Mouse (Mus musculus): ENCODE results near the gene Bbs1. TPM values are rescaled to one million over a fixed set of nuclear protein-coding genes. Genes with fewer than 3 reads are reported as not detected.
A peak's percentile ranks its signal among the peaks of the same experiment; 100 is the strongest.
"Not testable (repeated sequence)": the region's sequence is repeated elsewhere in the genome, so short reads cannot be mapped to it uniquely, and the experiment has no call there.

Bbs1 gene
- 8.1 and 10.5 TPM in 2 replicates for polyA plus RNA-seq (2016; fragmentation: Nextera tagmentation; extraction: Ambion mirVana)

DNA sequence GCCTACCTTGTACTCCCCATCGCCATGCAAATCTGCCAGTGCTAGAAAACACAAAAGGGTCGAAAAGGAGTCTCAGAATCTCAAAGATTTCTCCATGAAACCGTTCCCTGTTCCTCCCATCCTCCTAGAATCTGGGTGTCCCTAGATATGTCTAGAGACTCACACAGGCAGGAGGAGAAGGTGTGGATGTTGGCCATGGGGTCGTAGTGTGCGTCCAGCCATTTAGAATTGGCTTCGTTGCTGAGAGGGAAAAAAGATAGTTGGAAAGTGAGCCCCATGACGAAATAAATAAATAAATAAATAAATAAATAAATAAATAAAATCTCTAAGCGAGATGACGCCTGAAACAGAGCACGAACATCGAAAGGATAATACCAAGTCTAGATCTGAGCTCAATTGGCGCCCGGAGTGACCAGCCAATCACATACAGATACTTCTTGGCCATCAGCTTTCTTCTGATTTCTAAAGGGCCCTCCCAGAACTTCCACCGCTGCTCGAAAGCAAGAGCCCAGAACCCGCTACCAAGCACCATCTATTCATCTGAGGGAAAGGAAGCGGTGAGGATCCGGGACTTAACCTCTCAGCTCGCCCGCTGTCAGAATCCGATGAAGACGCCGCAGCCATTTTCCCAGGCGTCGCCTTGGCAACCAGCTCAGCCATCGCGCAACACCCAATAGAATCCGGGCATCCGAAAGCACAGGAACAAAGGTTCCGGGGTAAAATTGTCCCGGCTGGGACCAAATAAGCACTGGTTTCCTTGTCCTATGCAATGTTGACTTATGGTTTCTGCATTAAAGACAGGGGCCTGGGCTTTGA lies at the start of gene Bbs1:
Gene Bbs1, minus strand, starts transcription at position 650 of the 816 bp plus-strand sequence.
- ATAC-seq (ENCODE audit: low FRiP score, low read depth), result peak; percentile 58; the same call in 1 of the 2 replicates
- peak within 1 kb of the TSS; percentile 73 for H3K4me2 ChIP-seq (replicated peaks)
- WGBS, result 9% methylated on average over 31 of the region's 31 CpGs
- H3K9me3 ChIP-seq, result no peaks in the 10 kb centered on the region
- H3K4me1 ChIP-seq, result peaks cover 5% of the 10 kb centered on the region
- H3K27ac ChIP-seq, result no peak within 1 kb of the TSS
- no peaks in the 10 kb centered on the region for H3K27me3 ChIP-seq (replicated peaks)
- H3K4me3 ChIP-seq, result peak within 1 kb of the TSS; percentile 58
- peak within 1 kb of the TSS; percentile 48 for H3K9ac ChIP-seq
- H3K36me3 ChIP-seq, result peaks cover 49% of the 10 kb centered on the region

DNA sequence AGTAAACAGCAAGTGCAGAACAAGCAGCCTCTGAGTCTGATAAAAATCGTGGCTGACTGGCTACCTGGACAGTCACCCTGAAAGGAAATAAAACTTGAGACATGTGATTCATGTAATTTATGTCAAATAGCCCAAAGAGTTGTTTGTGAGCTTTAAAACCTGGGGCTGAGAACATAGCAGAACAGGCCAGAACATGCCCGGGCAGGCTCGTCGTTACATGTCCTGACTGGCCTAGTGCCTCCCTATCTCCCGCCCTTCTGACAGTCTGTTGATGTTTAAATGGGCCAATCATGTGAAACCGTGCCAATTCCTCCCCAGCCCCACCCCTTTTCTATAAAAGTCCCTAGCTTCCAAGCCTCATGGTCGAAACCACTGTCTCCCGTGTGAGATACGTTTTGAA lies 42.2 kb upstream of the Bbs1 start:
- not testable (repeated sequence) for H3K9me3 ChIP-seq; H3K27ac ChIP-seq; ATAC-seq (ENCODE audit: low FRiP score, low read depth); H3K9ac ChIP-seq; H3K36me3 ChIP-seq; H3K4me2 ChIP-seq (replicated peaks); H3K27me3 ChIP-seq (replicated peaks); H3K4me1 ChIP-seq; H3K4me3 ChIP-seq
- WGBS, result 90% methylated on average over 9 of the region's 9 CpGs

DNA sequence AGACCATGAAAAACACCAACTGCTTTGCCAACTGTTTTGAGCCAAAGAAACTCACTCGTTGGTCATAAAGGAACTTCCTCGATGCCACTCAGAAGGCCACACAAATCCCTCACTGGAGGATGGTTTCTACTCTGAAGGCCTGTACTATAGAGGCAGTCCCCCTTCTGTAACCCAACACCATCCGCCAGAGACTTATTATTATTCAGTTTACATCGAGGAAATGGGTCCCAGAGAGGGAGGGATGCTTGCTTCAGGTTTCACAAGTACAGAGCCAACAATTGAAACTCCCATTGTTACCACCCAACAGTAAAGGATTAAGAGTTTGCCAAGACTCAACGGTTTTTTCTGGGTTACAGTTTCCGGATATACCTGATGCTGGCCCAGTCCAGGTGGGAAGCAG lies 39.1 kb upstream of the Bbs1 start:
- Histone ChIP-seq H3K4me3 (no peak overlapping the region), H3K4me1 (peaks cover 13% of the 10 kb centered on the region; the same call in 1 of the 2 replicates)

DNA sequence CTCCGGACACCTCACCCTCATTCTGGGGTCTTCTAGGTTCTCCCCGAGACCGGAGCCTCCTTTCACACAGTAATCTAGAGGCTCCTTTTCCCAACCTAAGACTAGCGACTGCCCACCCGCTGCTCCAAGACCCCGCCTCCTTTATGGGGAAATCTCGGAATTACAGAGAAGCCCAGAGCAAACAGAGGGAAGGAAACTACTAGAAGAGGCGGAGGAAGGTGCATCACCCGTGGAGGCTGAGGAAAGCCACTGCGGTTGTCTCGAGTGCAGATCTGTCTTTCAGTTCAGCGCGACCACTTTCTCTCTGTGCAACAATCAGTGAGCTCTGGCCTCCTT lies 36.8 kb upstream of the Bbs1 start:
- H3K4me1 ChIP-seq, result peaks cover 13% of the 10 kb centered on the region; the same call in 1 of the 2 replicates
- peak overlapping the region; percentile 73; the same call in 1 of the 2 replicates for H3K9ac ChIP-seq
- H3K4me2 ChIP-seq (replicated peaks), result peak overlapping the region; percentile 98
- 5% methylated on average over 13 of the region's 13 CpGs for WGBS
- H3K36me3 ChIP-seq, result no peaks in the 10 kb centered on the region
- no peaks in the 10 kb centered on the region for H3K9me3 ChIP-seq
- H3K27ac ChIP-seq, result no peak overlapping the region
- peaks cover 18% of the 10 kb centered on the region; the same call in 1 of the 2 replicates for H3K27me3 ChIP-seq (replicated peaks)
- no peak for ATAC-seq (ENCODE audit: low FRiP score, low read depth)
- peak overlapping the region; percentile 66 for H3K4me3 ChIP-seq

More for the DNA sequence above, 39.1 kb upstream of the Bbs1 start:
- no peak overlapping the region for H3K27ac ChIP-seq
- H3K36me3 ChIP-seq, result no peaks in the 10 kb centered on the region
- no peak overlapping the region for H3K4me2 ChIP-seq (replicated peaks)
- H3K27me3 ChIP-seq (replicated peaks), result peaks cover 18% of the 10 kb centered on the region; the same call in 1 of the 2 replicates
- 40% methylated on average over 6 of the region's 6 CpGs for WGBS
- no peak for ATAC-seq (ENCODE audit: low FRiP score, low read depth)
- no peaks in the 10 kb centered on the region for H3K9me3 ChIP-seq
- H3K9ac ChIP-seq, result no peak overlapping the region

DNA sequence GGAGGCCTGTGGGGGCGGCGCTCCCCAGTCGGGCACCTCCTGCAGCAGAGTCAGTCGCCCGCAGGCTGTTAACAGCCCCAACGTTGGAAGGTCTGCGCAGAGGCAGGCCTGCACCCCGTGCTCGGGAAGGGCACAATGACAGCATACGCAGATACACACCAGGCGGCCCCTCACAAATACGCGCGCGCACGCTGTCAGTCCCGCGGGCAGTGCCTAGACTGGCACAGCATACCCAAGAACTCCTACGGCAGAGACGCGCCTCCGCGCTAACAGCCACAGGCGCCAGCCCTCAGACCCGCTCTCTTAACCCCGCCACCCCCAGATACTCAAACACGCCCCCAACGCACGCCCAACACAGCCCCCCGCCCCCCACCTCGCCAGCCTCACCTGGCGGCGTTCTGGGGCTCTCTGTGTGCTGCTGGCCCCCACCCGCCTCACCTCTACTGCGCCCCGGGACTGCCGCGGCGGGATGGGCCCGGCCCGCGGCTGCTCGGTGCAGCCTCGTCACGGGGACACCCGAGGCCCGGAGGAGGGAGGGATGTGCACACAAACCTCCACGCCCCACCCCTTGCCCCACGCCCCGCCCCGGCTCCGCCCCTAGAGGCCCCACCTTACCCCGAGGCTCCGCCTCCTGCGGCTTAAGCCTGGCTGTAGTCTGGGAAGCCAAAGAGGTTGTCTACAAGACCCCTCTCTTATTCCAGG lies 36.3 kb upstream of the Bbs1 start, which contains the start of gene Peli3:
Gene Peli3, minus strand, starts transcription at position 577 of the 702 bp plus-strand sequence.
- under 1% methylated on average over 51 of the region's 55 CpGs for WGBS
- H3K4me2 ChIP-seq (replicated peaks), result peak within 1 kb of the TSS; percentile 98
- H3K9me3 ChIP-seq, result no peaks in the 10 kb centered on the region
- peak within 1 kb of the TSS; percentile 73 for H3K9ac ChIP-seq
- peak within 1 kb of the TSS; percentile 66 for H3K4me3 ChIP-seq
- H3K36me3 ChIP-seq, result no peaks in the 10 kb centered on the region
- peaks cover 18% of the 10 kb centered on the region; the same call in 1 of the 2 replicates for H3K27me3 ChIP-seq (replicated peaks)
- H3K4me1 ChIP-seq, result peaks cover 13% of the 10 kb centered on the region; the same call in 1 of the 2 replicates
- no peak within 1 kb of the TSS for H3K27ac ChIP-seq
- peak; percentile 95 for ATAC-seq (ENCODE audit: low FRiP score, low read depth)

- Histone ChIP-seq H3K9ac (no peak overlapping the region), H3K27me3 (replicated peaks) (peaks cover 12% of the 10 kb centered on the region; the same call in 1 of the 2 replicates), H3K4me2 (replicated peaks) (no peak overlapping the region), H3K4me3 (no peak overlapping the region), H3K4me1 (peaks cover 8% of the 10 kb centered on the region; the same call in 1 of the 2 replicates), H3K9me3 (no peaks in the 10 kb centered on the region), H3K27ac (no peak overlapping the region), H3K36me3 (no peaks in the 10 kb centered on the region)
- 87% methylated on average over 17 of the region's 17 CpGs for WGBS
- ATAC-seq (ENCODE audit: low FRiP score, low read depth), result no peak
These were observed 31.2 kb upstream of the Bbs1 start for GRCm38 (mm10) chr19:4937444-4938310.

GRCm38 (mm10) chr19:4936896-4937295 lies 30.5 kb upstream of the Bbs1 start:
- Histone ChIP-seq H3K4me1 (0 out of 2 replicates have a peak, but pooled peaks cover under 1% of the 10 kb centered on the region), H3K4me2 (replicated peaks) (no peak overlapping the region), H3K4me3 (no peak overlapping the region), H3K27me3 (replicated peaks) (0 out of 2 replicates have a peak, but pooled peaks cover 6% of the 10 kb centered on the region), H3K9ac (no peak overlapping the region), H3K9me3 (no peaks in the 10 kb centered on the region), H3K27ac (no peak overlapping the region), H3K36me3 (peaks cover 8% of the 10 kb centered on the region)
- no peak for ATAC-seq (ENCODE audit: low FRiP score, low read depth)
- 80% methylated on average over 2 of the region's 2 CpGs for WGBS

DNA sequence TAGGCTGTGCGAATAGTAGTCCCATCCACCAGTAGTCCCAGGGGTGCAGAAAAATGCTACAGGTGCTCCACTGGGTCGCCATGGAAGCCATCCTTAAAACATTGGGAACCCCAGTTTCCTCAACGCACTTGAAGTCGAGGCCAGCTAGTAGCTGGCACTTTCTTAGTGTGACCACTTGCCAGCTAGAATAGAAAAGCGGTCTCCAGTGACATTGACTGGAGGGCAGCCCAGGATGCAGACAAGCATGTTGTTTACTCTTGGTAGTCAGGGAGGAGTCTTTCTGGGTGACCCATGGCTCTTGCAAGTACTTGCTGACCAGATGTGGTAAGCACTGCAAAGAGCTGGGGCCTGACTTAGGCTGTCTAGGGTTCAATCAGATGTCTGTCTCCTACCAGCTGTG lies 22.4 kb upstream of the Bbs1 start:
- ATAC-seq (ENCODE audit: low FRiP score, low read depth), result no peak; the same call in 1 of the 2 replicates
- Histone ChIP-seq H3K4me2 (replicated peaks) (peak overlapping the region; percentile 63), H3K4me3 (peak overlapping the region; percentile 53), H3K27me3 (replicated peaks) (no peaks in the 10 kb centered on the region), H3K9ac (peak overlapping the region; percentile 62), H3K9me3 (no peaks in the 10 kb centered on the region), H3K36me3 (peaks cover 35% of the 10 kb centered on the region), H3K27ac (peak overlapping the region; percentile 47; the same call in 1 of the 2 replicates), H3K4me1 (peaks cover 12% of the 10 kb centered on the region)
- 54% methylated on average over 5 of the region's 5 CpGs for WGBS

DNA sequence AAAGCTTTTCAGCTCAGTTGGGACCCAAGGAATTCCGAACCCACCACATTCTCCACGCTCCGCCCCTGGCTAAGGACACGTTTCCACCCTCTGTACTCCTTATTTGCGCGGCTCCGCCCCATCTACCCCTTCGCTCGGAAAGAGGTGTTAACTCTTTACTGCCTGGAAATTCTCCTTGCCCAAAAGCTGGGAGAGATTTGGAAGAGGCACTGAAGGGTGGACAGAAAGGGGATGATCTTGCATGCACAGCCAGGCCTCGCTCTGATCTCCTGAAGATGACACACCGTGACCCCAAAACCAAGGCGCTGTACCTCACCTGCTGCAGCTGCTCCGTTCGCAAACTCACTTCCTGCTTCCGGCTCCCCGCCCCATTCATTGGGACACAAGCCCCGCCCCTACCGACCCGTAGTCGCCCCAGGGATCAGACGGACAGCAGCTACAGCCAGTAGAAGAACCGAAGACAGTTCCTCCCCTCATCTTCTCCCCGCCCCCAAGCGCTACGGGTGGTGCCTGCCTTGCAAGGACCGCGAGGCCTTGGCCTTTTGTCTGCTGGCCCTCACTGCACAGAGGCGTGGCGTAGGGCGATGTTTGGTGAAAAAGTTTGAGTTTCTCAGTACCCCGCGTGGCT lies 21.6 kb upstream of the Bbs1 start, which contains the start of gene Dpp3:
Gene Dpp3, minus strand, starts transcription at position 384 of the 628 bp plus-strand sequence.
- Histone ChIP-seq H3K4me3 (peak within 1 kb of the TSS; percentile 53), H3K36me3 (peaks cover 43% of the 10 kb centered on the region), H3K9ac (peak within 1 kb of the TSS; percentile 62), H3K9me3 (no peaks in the 10 kb centered on the region), H3K27me3 (replicated peaks) (no peaks in the 10 kb centered on the region), H3K4me1 (peaks cover 12% of the 10 kb centered on the region), H3K4me2 (replicated peaks) (peak within 1 kb of the TSS; percentile 63), H3K27ac (peak within 1 kb of the TSS; percentile 47)
- WGBS, result under 1% methylated on average over 32 of the region's 32 CpGs
- peak; percentile 97 for ATAC-seq (ENCODE audit: low FRiP score, low read depth)

- Histone ChIP-seq H3K27ac (no peak overlapping the region), H3K27me3 (replicated peaks) (no peaks in the 10 kb centered on the region), H3K36me3 (peaks cover 57% of the 10 kb centered on the region), H3K9me3 (no peaks in the 10 kb centered on the region), H3K4me1 (peaks cover 12% of the 10 kb centered on the region), H3K4me2 (replicated peaks) (no peak overlapping the region), H3K4me3 (no peak overlapping the region), H3K9ac (no peak overlapping the region)
- 96% methylated on average over 11 of the region's 11 CpGs for WGBS
- ATAC-seq (ENCODE audit: low FRiP score, low read depth), result no peak
These were observed 18.9 kb upstream of the Bbs1 start for GRCm38 (mm10) chr19:4925121-4925860.
